Mouse (Mus musculus): ENCODE data around the gene Guca1a. TPM values are rescaled to one million over a fixed set of nuclear protein-coding genes. Genes with fewer than 3 reads are reported as not detected.

The Guca1a gene
- polyA plus RNA-seq, 1 experiment from 2014 or later = 3.3 TPM

DNA sequence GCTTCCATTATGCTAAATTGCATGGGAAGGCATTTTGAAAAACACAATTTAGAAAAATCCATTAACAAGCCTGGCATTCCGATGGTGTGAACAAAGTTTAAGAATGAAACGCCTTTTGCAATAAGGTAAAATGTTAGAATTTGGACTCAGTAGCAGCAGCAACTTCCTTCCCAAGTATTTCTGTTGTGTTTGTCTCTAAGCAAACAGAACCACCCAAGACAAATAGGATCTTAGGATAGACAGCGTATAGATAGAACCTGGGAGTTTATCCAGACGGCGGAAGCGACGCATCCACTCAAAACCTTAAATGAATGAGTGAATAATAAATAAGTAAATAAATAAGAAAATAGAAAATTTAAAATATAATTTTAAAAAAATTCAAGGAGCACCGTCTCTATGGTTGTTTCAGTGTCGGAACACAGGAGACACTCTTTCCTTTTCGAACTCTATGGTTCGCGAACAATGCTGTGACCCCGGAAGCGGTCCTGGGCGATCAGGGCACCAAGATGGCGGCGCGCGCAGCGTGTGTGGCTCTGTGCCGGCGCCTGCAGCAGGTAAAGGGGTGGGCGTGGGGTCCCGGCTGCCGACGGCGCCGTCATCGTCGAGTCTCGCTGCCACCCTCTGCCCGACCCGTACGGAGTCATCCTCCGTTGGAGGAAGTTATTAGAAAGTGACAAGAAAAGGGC is 31.8 kb downstream of the Guca1a start, which contains the start of gene Mrps10:
Mrps10 (plus strand) TSS at position 487 of the 686 bp plus-strand sequence.
- H3K27ac ChIP-seq (ENCODE audit: low read depth, low read length) = 0 out of 2 replicates have a peak within 1 kb of the TSS, but pooled peaks have one; percentile 7
- peak; percentile 82 for ATAC-seq
- 4% methylated on average over 35 of the region's 35 CpGs for WGBS

DNA sequence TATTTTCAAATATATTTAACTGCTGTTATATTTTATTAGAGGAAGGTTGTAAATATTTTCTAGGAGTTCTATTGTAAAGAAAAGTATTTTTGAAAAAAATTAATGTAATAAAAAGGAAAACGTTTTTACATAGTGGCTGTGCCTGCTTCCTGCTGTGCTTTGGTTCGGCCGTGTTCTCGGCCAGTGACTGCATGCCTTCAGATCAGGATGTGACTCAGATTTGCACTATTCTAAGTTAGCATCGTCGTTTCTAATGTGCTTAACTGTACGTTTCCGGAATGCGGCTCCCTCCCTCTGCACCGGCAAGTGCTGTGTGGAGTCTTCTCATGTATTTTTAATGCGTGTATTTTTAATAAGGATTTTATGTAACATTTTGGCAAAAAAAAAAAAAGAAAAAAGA is 39.0 kb downstream of the Guca1a start:
- H3K27ac ChIP-seq (ENCODE audit: low read depth, low read length) = no peak overlapping the region
- ATAC-seq = no peak
- no peak for TF ChIP-seq CTCF (IDR thresholded peaks at IDR 0.05; ENCODE audit: low read depth)
- no peak overlapping the region for H3K4me3 ChIP-seq (ENCODE audit: low read depth, low read length)
- no peaks in the 10 kb centered on the region for H3K4me1 ChIP-seq (replicated peaks; ENCODE audit: control insufficient read depth, insufficient read depth, low read length)
- no peak overlapping the region for H3K9ac ChIP-seq (ENCODE audit: low read depth, low read length)
- H3K9me3 ChIP-seq (ENCODE audit: control insufficient read depth) = no peaks in the 10 kb centered on the region
- H3K4me2 ChIP-seq (replicated peaks; ENCODE audit: low read depth) = no peak overlapping the region
- 0 out of 2 replicates have a peak, but pooled peaks cover 9% of the 10 kb centered on the region for H3K36me3 ChIP-seq (ENCODE audit: control insufficient read depth, insufficient read depth)
- 83% methylated on average over 11 of the region's 11 CpGs for WGBS
- no peaks in the 10 kb centered on the region for H3K27me3 ChIP-seq (replicated peaks; ENCODE audit: control insufficient read depth, insufficient read depth, low read length)

More for the DNA sequence above, 31.8 kb downstream of the Guca1a start, which contains the start of gene Mrps10:
- H3K36me3 ChIP-seq (ENCODE audit: control insufficient read depth, insufficient read depth) = peaks cover 12% of the 10 kb centered on the region
- peak within 1 kb of the TSS; percentile 70 for H3K9ac ChIP-seq (ENCODE audit: low read depth, low read length)
- peak within 1 kb of the TSS; percentile 84 for H3K4me3 ChIP-seq (ENCODE audit: low read depth, low read length)
- H3K4me2 ChIP-seq (replicated peaks; ENCODE audit: low read depth) = peak within 1 kb of the TSS; percentile 87
- no peaks in the 10 kb centered on the region for H3K27me3 ChIP-seq (replicated peaks; ENCODE audit: control insufficient read depth, insufficient read depth, low read length)
- H3K9me3 ChIP-seq (ENCODE audit: control insufficient read depth) = no peaks in the 10 kb centered on the region
- H3K4me1 ChIP-seq (replicated peaks; ENCODE audit: control insufficient read depth, insufficient read depth, low read length) = no peaks in the 10 kb centered on the region
- no peak for TF ChIP-seq CTCF (IDR thresholded peaks at IDR 0.05; ENCODE audit: low read depth)

DNA sequence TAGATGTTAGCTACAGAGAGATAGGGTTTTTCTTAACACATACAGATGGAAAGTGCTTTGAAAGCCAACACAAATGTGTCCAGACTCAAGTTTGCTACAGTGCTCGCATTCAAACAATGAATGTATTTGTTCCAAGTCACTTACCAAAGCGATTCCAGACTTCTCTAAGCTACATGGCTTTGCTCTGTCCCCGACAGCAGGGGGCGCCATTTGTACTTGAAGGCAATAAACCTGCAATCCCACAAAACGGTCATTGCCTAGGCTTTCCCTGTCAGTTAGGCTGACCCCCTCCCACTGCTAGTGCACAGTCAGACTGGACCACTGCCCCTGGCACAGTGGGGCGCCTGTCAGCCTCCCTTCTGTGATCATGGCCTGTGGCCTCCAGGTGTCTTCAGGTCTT is 40.4 kb downstream of the Guca1a start:
- Histone ChIP-seq H3K4me1 (replicated peaks; ENCODE audit: control insufficient read depth, insufficient read depth, low read length) (no peaks in the 10 kb centered on the region), H3K36me3 (ENCODE audit: control insufficient read depth, insufficient read depth) (peaks cover 18% of the 10 kb centered on the region; the same call in 1 of the 2 replicates), H3K4me2 (replicated peaks; ENCODE audit: low read depth) (no peak overlapping the region), H3K27me3 (replicated peaks; ENCODE audit: control insufficient read depth, insufficient read depth, low read length) (no peaks in the 10 kb centered on the region), H3K9me3 (ENCODE audit: control insufficient read depth) (no peaks in the 10 kb centered on the region), H3K4me3 (ENCODE audit: low read depth, low read length) (no peak overlapping the region), H3K27ac (ENCODE audit: low read depth, low read length) (no peak overlapping the region), H3K9ac (ENCODE audit: low read depth, low read length) (no peak overlapping the region)
- 48% methylated on average over 6 of the region's 6 CpGs for WGBS
- 0 out of 2 replicates have a peak, but pooled peaks have one; percentile 13 for ATAC-seq
- peak; percentile 75 for TF ChIP-seq CTCF (IDR thresholded peaks at IDR 0.05; ENCODE audit: low read depth)

DNA sequence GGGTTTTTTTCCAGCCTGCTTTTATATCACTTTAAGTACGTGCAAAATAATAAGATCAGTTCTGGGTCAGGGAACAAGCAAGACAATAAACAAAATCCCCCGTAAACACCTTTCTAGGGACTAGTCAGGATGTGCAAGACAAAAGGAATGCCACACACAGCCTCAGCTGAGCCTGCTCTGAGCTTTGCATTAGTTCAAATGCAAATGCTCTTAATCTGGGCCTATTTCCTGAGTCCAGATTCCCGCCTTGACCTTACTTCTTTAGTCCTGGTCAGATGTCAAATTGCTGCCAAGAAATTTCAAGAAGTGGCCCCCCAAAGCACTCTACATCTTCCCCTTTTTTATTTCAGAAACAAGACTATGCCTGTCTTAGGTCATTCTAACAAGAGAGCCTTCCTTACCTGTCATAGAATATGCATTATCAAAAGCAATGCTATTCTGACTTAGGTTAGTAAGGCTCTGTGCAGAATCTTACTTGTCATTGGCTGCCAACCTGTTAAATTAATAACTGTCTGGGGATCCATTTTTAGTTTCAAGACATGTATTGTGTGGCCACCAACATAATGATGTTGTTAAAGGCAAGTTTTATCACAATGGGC is 50.6 kb downstream of the Guca1a start:
- Histone ChIP-seq H3K9ac (ENCODE audit: low read depth, low read length) (no peak overlapping the region), H3K4me2 (replicated peaks; ENCODE audit: low read depth) (no peak overlapping the region), H3K4me1 (replicated peaks; ENCODE audit: control insufficient read depth, insufficient read depth, low read length) (no peaks in the 10 kb centered on the region), H3K36me3 (ENCODE audit: control insufficient read depth, insufficient read depth) (peaks cover 43% of the 10 kb centered on the region), H3K9me3 (ENCODE audit: control insufficient read depth) (peaks cover 7% of the 10 kb centered on the region; the same call in 1 of the 2 replicates), H3K27me3 (replicated peaks; ENCODE audit: control insufficient read depth, insufficient read depth, low read length) (no peaks in the 10 kb centered on the region), H3K4me3 (ENCODE audit: low read depth, low read length) (no peak overlapping the region), H3K27ac (ENCODE audit: low read depth, low read length) (no peak overlapping the region)
- no peak for ATAC-seq
- no peak for TF ChIP-seq CTCF (IDR thresholded peaks at IDR 0.05; ENCODE audit: low read depth)
- WGBS = 94% methylated on average over 3 of the region's 3 CpGs

Other genes with a start within 250 kb of the Guca1a start
- gene Mrps10, start 31.7 kb downstream of the Guca1a start, polyA plus RNA-seq (2015; fragmentation: Nextera tagmentation; extraction: Ambion mirVana) = 46.8 and 49.6 TPM in 2 replicates
- gene Guca1b, start 15.2 kb downstream of the Guca1a start, polyA plus RNA-seq (2015; fragmentation: Nextera tagmentation; extraction: Ambion mirVana) = 0.13 and 0.17 TPM in 2 replicates
- 6.1 and 7.7 TPM in 2 replicates for gene AI661453, start 36.0 kb upstream of the Guca1a start, polyA plus RNA-seq (2015; fragmentation: Nextera tagmentation; extraction: Ambion mirVana)
- 0.35 and 0.77 TPM in 2 replicates for gene 1700001C19Rik, start 36.8 kb upstream of the Guca1a start, polyA plus RNA-seq (2015; fragmentation: Nextera tagmentation; extraction: Ambion mirVana)
- 8.3 and 9.2 TPM in 2 replicates for gene Taf8, start 101.7 kb upstream of the Guca1a start, polyA plus RNA-seq (2015; fragmentation: Nextera tagmentation; extraction: Ambion mirVana)
- 175 and 180 TPM in 2 replicates for gene Ccnd3, start 104.5 kb upstream of the Guca1a start, polyA plus RNA-seq (2015; fragmentation: Nextera tagmentation; extraction: Ambion mirVana)
- gene Bysl, start 210.9 kb upstream of the Guca1a start, polyA plus RNA-seq (2015; fragmentation: Nextera tagmentation; extraction: Ambion mirVana) = 7.7 and 8.2 TPM in 2 replicates
- 22.8 and 22.9 TPM in 2 replicates for gene Med20, start 211.0 kb upstream of the Guca1a start, polyA plus RNA-seq (2015; fragmentation: Nextera tagmentation; extraction: Ambion mirVana)
- 0.47 and 1.2 TPM in 2 replicates for gene Gm20517, start 211.0 kb upstream of the Guca1a start, polyA plus RNA-seq (2015; fragmentation: Nextera tagmentation; extraction: Ambion mirVana)
- gene Usp49, start 230.1 kb upstream of the Guca1a start, polyA plus RNA-seq (2015; fragmentation: Nextera tagmentation; extraction: Ambion mirVana) = 2.6 and 2.9 TPM in 2 replicates

All from intestine, postnatal 0 days (tissue).